18 mouse cellular contexts compared by ENCODE assay signal in genomic region chr3:37632751-37633150, GRCm38 (mm10).
"Had no signal": no experiment of that assay in that cellular context is flagged by ENCODE, and none has a peak within 500 bp of the region (broad histone marks: within the 10 kb centered on the region; RNA-seq: fewer than 3 reads in every experiment).

No protein-coding gene starts in this region.

- H3K9me3 ChIP-seq: midbrain, embryonic 10.5 days; neural tube, embryonic 13.5 days; neural tube, embryonic 15.5 days had no signal

- DNase-seq: lung, adult 18-20 months; lung, embryonic 14.5 days; lung, postnatal 10 days; lung, postnatal 4 days; midbrain, embryonic 14.5 days; retina, postnatal 1 day; right cerebral cortex, adult 18-20 months; right cerebral cortex, postnatal 25 days; right cerebral cortex, postnatal 4 days; spleen, adult 18-20 months; thymus, adult 18-20 months; thymus, postnatal 14 days; thymus, postnatal 36 days had no signal

- H3K36me3 ChIP-seq: midbrain, embryonic 10.5 days; neural tube, embryonic 13.5 days; neural tube, embryonic 15.5 days had no signal

- ATAC-seq: midbrain, embryonic 16.5 days had no signal

- H3K27ac ChIP-seq: midbrain, embryonic 10.5 days; neural tube, embryonic 13.5 days; neural tube, embryonic 15.5 days had no signal

- H3K4me1 ChIP-seq: midbrain, embryonic 10.5 days; neural tube, embryonic 13.5 days; neural tube, embryonic 15.5 days had no signal

- H3K4me2 ChIP-seq: lung, embryonic 14.5 days; neural tube, embryonic 13.5 days; neural tube, embryonic 15.5 days had no signal

- H3K9ac ChIP-seq: lung, embryonic 14.5 days; neural tube, embryonic 13.5 days; neural tube, embryonic 15.5 days had no signal

- H3K4me3 ChIP-seq: midbrain, embryonic 10.5 days; myocyte; neural tube, embryonic 13.5 days; neural tube, embryonic 15.5 days had no signal
